Mouse (Mus musculus): Measurements from ENCODE around the gene Slc16a8. TPM values are rescaled to one million over a fixed set of nuclear protein-coding genes. Genes with fewer than 3 reads are reported as not detected.

The Slc16a8 gene
- total RNA-seq (2021) = under 1 TPM; 0.12 to 0.38 TPM
- long read RNA-seq, experiment 1 = 0 reads
- long read RNA-seq, experiment 2 = 0 reads

- DNase-seq = no peak
- intact Hi-C loops (cut with DNase I; ENCODE audit: low total_unique reads) = no loop called here
Observed at GRCm38 (mm10) chr15:79254661-79255060, at the start of gene Slc16a8. Slc16a8 (minus strand) TSS chr15:79254761.

GRCm38 (mm10) chr15:79303725-79304124, 49.2 kb upstream of the Slc16a8 start:
- no peak for DNase-seq
- intact Hi-C loops (cut with DNase I; ENCODE audit: low total_unique reads) = no loop called here

- intact Hi-C loops (cut with DNase I; ENCODE audit: low total_unique reads) = no loop called here
- DNase-seq = no peak
Observed at GRCm38 (mm10) chr15:79299563-79300155, 45.1 kb upstream of the Slc16a8 start.

- DNase-seq = no peak
- intact Hi-C loops (cut with DNase I; ENCODE audit: low total_unique reads) = no loop called here
Observed at GRCm38 (mm10) chr15:79298553-79298952, 44.0 kb upstream of the Slc16a8 start.

GRCm38 (mm10) chr15:79292779-79293178, 38.2 kb upstream of the Slc16a8 start:
- DNase-seq = no peak
- intact Hi-C loops (cut with DNase I; ENCODE audit: low total_unique reads) = no loop called here

GRCm38 (mm10) chr15:79290340-79290739, 35.8 kb upstream of the Slc16a8 start:
- intact Hi-C loops (cut with DNase I; ENCODE audit: low total_unique reads) = no loop called here
- no peak for DNase-seq

GRCm38 (mm10) chr15:79289441-79289840, 34.9 kb upstream of the Slc16a8 start:
- DNase-seq = no peak
- intact Hi-C loops (cut with DNase I; ENCODE audit: low total_unique reads) = no loop called here

GRCm38 (mm10) chr15:79288387-79288786, 33.8 kb upstream of the Slc16a8 start:
- intact Hi-C loops (cut with DNase I; ENCODE audit: low total_unique reads) = no loop called here
- DNase-seq = no peak

GRCm38 (mm10) chr15:79287091-79287490, 32.5 kb upstream of the Slc16a8 start:
- intact Hi-C loops (cut with DNase I; ENCODE audit: low total_unique reads) = no loop called here
- DNase-seq = no peak

- intact Hi-C loops (cut with DNase I; ENCODE audit: low total_unique reads) = no loop called here
- DNase-seq = no peak
Observed at GRCm38 (mm10) chr15:79286141-79286540, 31.6 kb upstream of the Slc16a8 start.

- DNase-seq = no peak
- intact Hi-C loops (cut with DNase I; ENCODE audit: low total_unique reads) = no loop called here
Observed at GRCm38 (mm10) chr15:79285399-79285798, 30.8 kb upstream of the Slc16a8 start, which contains the start of gene Baiap2l2. Baiap2l2 (minus strand) TSS chr15:79285537.

- DNase-seq = no peak
- intact Hi-C loops (cut with DNase I; ENCODE audit: low total_unique reads) = no loop called here
Observed at GRCm38 (mm10) chr15:79283371-79283770, 28.8 kb upstream of the Slc16a8 start.

- DNase-seq = no peak
- intact Hi-C loops (cut with DNase I; ENCODE audit: low total_unique reads) = no loop called here
Observed at GRCm38 (mm10) chr15:79282434-79282833, 27.9 kb upstream of the Slc16a8 start.

- intact Hi-C loops (cut with DNase I; ENCODE audit: low total_unique reads) = no loop called here
Observed at GRCm38 (mm10) chr15:79281389-79281788, 26.8 kb upstream of the Slc16a8 start.

GRCm38 (mm10) chr15:79280850-79281249, 26.3 kb upstream of the Slc16a8 start:
- peak; percentile 46 for DNase-seq
- intact Hi-C loops (cut with DNase I; ENCODE audit: low total_unique reads) = no loop called here

More at GRCm38 (mm10) chr15:79281389-79281788, 26.8 kb upstream of the Slc16a8 start:
- DNase-seq = no peak

GRCm38 (mm10) chr15:79280209-79280608, 25.6 kb upstream of the Slc16a8 start:
- no peak for DNase-seq

GRCm38 (mm10) chr15:79277728-79278127, 23.2 kb upstream of the Slc16a8 start:
- intact Hi-C loops (cut with DNase I; ENCODE audit: low total_unique reads) = loop anchor here (10.0 kb wide), 1 partner anchor 67 kb away; the partner anchor contains the start of gene Maff
- DNase-seq = peak; percentile 24

More at GRCm38 (mm10) chr15:79280209-79280608, 25.6 kb upstream of the Slc16a8 start:
- intact Hi-C loops (cut with DNase I; ENCODE audit: low total_unique reads) = no loop called here

- intact Hi-C loops (cut with DNase I; ENCODE audit: low total_unique reads) = loop anchor here (10.0 kb wide), 1 partner anchor 72 kb away; the partner anchor contains the start of gene Maff
- no peak for DNase-seq
Observed at GRCm38 (mm10) chr15:79273020-79273419, 18.5 kb upstream of the Slc16a8 start.

- intact Hi-C loops (cut with DNase I; ENCODE audit: low total_unique reads) = loop anchor here (10.0 kb wide), 1 partner anchor 74 kb away; the partner anchor contains the start of gene Maff
- peak; percentile 48 for DNase-seq
Observed at GRCm38 (mm10) chr15:79271124-79271746, 16.7 kb upstream of the Slc16a8 start.

- DNase-seq = peak; percentile 83
- intact Hi-C loops (cut with DNase I; ENCODE audit: low total_unique reads) = loop anchor here (10.0 kb wide), 1 partner anchor 74 kb away; the partner anchor contains the start of gene Maff
Observed at GRCm38 (mm10) chr15:79270317-79271123, 16.0 kb upstream of the Slc16a8 start.

Measured in gastrocnemius, postnatal 14 days (tissue).